Mouse (Mus musculus) ES-E14 (cell line): ENCODE measurements around the gene Dlgap1.

Experiments used
- MAFK ChIP-seq: IDR thresholded peaks from 2 replicates; pipeline ENCODE4 v1.6.1; 2014; ENCODE audit warnings: mild to moderate bottlenecking, low read depth, low read length, inconsistent platforms; ENCODE audit not compliant: insufficient read depth
- ZNF384 ChIP-seq: IDR thresholded peaks from 2 replicates; pipeline ENCODE4 v1.6.1; 2012; ENCODE audit warnings: low read depth, low read length, inconsistent platforms

GRCm38 (mm10) chr17:70172500-70173036, 203.7 kb downstream of the Dlgap1 start:
- TF ChIP-seq MAFK = no peak
- no peak for TF ChIP-seq ZNF384
